Mouse (Mus musculus): ENCODE measurements around the gene Zfp119a. TPM values are rescaled to one million over a fixed set of nuclear protein-coding genes. Genes with fewer than 3 reads are reported as not detected.

Zfp119a gene
- 4.1 and 4.2 TPM in 2 replicates for polyA plus RNA-seq (2021; fragmentation: Nextera tagmentation)
- long read RNA-seq, experiment 1, transcript Zfp119a-201 (4 exons, 2,018 nt) = major isoform, 23 of 38 reads
- long read RNA-seq, experiment 1, partial matches to known transcripts = 2 of 38 reads
- long read RNA-seq, experiment 1, other reads (novel, unspliced or antisense) = 13 of 38 reads
- long read RNA-seq, experiment 2, transcript Zfp119a-201 (4 exons, 2,018 nt) = major isoform, 6 of 11 reads
- long read RNA-seq, experiment 2, partial matches to known transcripts = 2 of 11 reads
- long read RNA-seq, experiment 2, other reads (novel, unspliced or antisense) = 3 of 11 reads

DNA sequence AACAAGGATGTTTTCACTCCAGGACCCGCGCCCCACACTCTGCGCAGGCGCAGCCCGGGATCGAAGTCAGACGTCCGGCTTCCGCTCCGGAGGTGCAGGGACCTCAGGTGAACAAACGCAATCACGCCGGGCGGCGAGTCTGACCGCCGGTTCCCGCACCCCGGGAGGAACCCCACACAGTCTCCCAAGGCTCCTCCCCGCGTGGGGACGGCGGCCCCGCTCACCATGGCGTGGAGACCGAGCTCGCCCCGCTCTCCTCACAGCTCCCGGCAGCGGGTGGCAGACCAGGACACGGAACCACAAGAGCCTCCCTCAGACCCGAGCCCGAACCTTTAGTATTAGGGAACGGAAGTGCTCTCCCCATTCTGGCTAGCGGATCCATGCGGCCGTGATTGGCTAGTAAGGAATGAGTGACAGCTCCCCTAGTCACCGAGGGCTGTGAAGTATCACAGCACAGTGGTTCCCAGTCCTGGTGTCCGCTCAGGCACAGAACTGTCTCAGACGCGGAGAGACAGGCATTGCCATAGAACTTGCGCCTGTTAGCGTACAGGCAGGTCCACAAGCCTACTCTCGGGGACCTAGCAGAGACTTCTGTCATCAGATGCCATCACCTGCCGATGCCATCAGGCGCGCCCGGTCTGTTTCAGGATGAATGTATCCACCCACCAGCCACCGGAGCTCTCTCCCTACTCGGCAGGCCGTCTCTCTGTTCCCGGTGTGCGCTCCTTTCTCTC, at the start of gene Zfp119a:
Gene Zfp119a, minus strand, starts transcription at position 295 of the 734 bp plus-strand sequence.

Other genes starting within 250 kb of the Zfp119a start
- gene Pot1b, start 166.3 kb downstream of the Zfp119a start, polyA plus RNA-seq (2021; fragmentation: Nextera tagmentation) = 2.0 and 2.1 TPM in 2 replicates
- not detected in 2 replicates for gene Adgre4, start 128.9 kb downstream of the Zfp119a start, polyA plus RNA-seq (2021; fragmentation: Nextera tagmentation)
- gene Zfp959, start 13.2 kb upstream of the Zfp119a start, polyA plus RNA-seq (2021; fragmentation: Nextera tagmentation) = 5.3 and 6.5 TPM in 2 replicates
- 3.0 and 4.5 TPM in 2 replicates for gene Zfp119b, start 70.6 kb upstream of the Zfp119a start, polyA plus RNA-seq (2021; fragmentation: Nextera tagmentation)
- 2.1 and 2.7 TPM in 2 replicates for gene Ebi3, start 73.7 kb upstream of the Zfp119a start, polyA plus RNA-seq (2021; fragmentation: Nextera tagmentation)
- 8.7 and 10.8 TPM in 2 replicates for gene Yju2, start 80.2 kb upstream of the Zfp119a start, polyA plus RNA-seq (2021; fragmentation: Nextera tagmentation)
- gene Shd, start 91.5 kb upstream of the Zfp119a start, polyA plus RNA-seq (2021; fragmentation: Nextera tagmentation) = 37.4 and 37.8 TPM in 2 replicates
- gene Fsd1, start 107.6 kb upstream of the Zfp119a start, polyA plus RNA-seq (2021; fragmentation: Nextera tagmentation) = 102 and 107 TPM in 2 replicates
- gene Stap2, start 126.7 kb upstream of the Zfp119a start, polyA plus RNA-seq (2021; fragmentation: Nextera tagmentation) = 0.55 and 0.91 TPM in 2 replicates
- gene Mpnd, start 126.8 kb upstream of the Zfp119a start, polyA plus RNA-seq (2021; fragmentation: Nextera tagmentation) = 17.4 and 132 TPM in 2 replicates
- 32.5 and 33.5 TPM in 2 replicates for gene Sh3gl1, start 157.7 kb upstream of the Zfp119a start, polyA plus RNA-seq (2021; fragmentation: Nextera tagmentation)
- 0.65 and 1.1 TPM in 2 replicates for gene Chaf1a, start 161.5 kb upstream of the Zfp119a start, polyA plus RNA-seq (2021; fragmentation: Nextera tagmentation)
- 83.6 and 103 TPM in 2 replicates for gene Ubxn6, start 196.1 kb upstream of the Zfp119a start, polyA plus RNA-seq (2021; fragmentation: Nextera tagmentation)
- gene Hdgfl2, start 200.7 kb upstream of the Zfp119a start, polyA plus RNA-seq (2021; fragmentation: Nextera tagmentation) = 69.1 and 75.3 TPM in 2 replicates
- gene Plin4, start 230.9 kb upstream of the Zfp119a start, polyA plus RNA-seq (2021; fragmentation: Nextera tagmentation) = 0.04 and 0.28 TPM in 2 replicates
- gene Plin5, start 238.7 kb upstream of the Zfp119a start, polyA plus RNA-seq (2021; fragmentation: Nextera tagmentation) = 0.95 and 1.1 TPM in 2 replicates
- 2.7 and 5.0 TPM in 2 replicates for gene Lrg1, start 243.1 kb upstream of the Zfp119a start, polyA plus RNA-seq (2021; fragmentation: Nextera tagmentation)